Mouse (Mus musculus) neural tube, embryonic 13.5 days (tissue): ENCODE measurements around the gene 1700067P10Rik. TPM values are rescaled to one million over a fixed set of nuclear protein-coding genes. Genes with fewer than 3 reads are reported as not detected.

ENCODE experiments used
- ATAC-seq: fragments of 200-750 bp; cut with Nextera tagmentation; 2 replicates; pipeline ENCODE4 v1.8.0; 2017; ENCODE audit warnings: low read depth, mild to moderate bottlenecking, moderate TSS enrichment, moderate library complexity
- H3K27ac ChIP-seq: fragments of 300-500 bp; sonication (generic); replicated peaks from 2 replicates; pipeline ENCODE4 v1.5.1; 2015; ENCODE audit warnings: moderate library complexity, mild to moderate bottlenecking, inconsistent platforms
- H3K27me3 ChIP-seq: fragments of 300-500 bp; sonication (generic); 2 replicates; pipeline ENCODE4 v1.6.1; 2015; ENCODE audit warnings: mild to moderate bottlenecking, inconsistent platforms
- H3K36me3 ChIP-seq: fragments of 300-500 bp; sonication (generic); 2 replicates; pipeline ENCODE4 v1.6.1; 2015; ENCODE audit warnings: mild to moderate bottlenecking, inconsistent platforms
- H3K4me1 ChIP-seq: fragments of 300-500 bp; sonication (generic); replicated peaks from 2 replicates; pipeline ENCODE4 v1.6.1; 2015; ENCODE audit warnings: inconsistent platforms
- H3K4me2 ChIP-seq: fragments of 300-500 bp; sonication (generic); 2 replicates; pipeline ENCODE4 v1.6.1; 2015; ENCODE audit warnings: inconsistent platforms, mild to moderate bottlenecking, moderate library complexity
- H3K4me3 ChIP-seq: fragments of 300-500 bp; sonication (generic); 2 replicates; pipeline ENCODE4 v1.5.1; 2015; ENCODE audit warnings: mild to moderate bottlenecking, inconsistent platforms
- H3K9ac ChIP-seq: fragments of 300-500 bp; sonication (generic); 2 replicates; pipeline ENCODE4 v1.6.1; 2015; ENCODE audit warnings: moderate library complexity, mild to moderate bottlenecking, inconsistent platforms
- H3K9me3 ChIP-seq: fragments of 300-500 bp; sonication (generic); 2 replicates; pipeline ENCODE4 v1.6.1; 2016; ENCODE audit warnings: inconsistent platforms
- WGBS: fragments of 180-500 bp; shearing (Covaris S2); methylation state at CpG from one replicate; pipeline ENCODE4 v1.1.7; 2015; 5-methylcytosine and 5-hydroxymethylcytosine counted together
- polyA plus RNA-seq: library from polyadenylated mRNA; unstranded; fragments of >200 nt; fragmentation: Nextera tagmentation; extraction: Ambion mirVana; gene quantifications from 2 replicates; pipeline ENCODE4 v1.2.1, GENCODE M21; 2015

The 1700067P10Rik gene
- 0.37 TPM in 1 of 2 replicates, not detected in the other for polyA plus RNA-seq

- Histone ChIP-seq H3K4me1 (no peaks in the 10 kb centered on the region; the same call in 1 of the 2 replicates), H3K9me3 (no peaks in the 10 kb centered on the region), H3K4me3 (no peak within 1 kb of the TSS), H3K36me3 (no peaks in the 10 kb centered on the region), H3K4me2 (no peak within 1 kb of the TSS), H3K27me3 (peaks cover 6% of the 10 kb centered on the region), H3K9ac (no peak within 1 kb of the TSS), H3K27ac (no peak within 1 kb of the TSS)
- ATAC-seq, result no peak
Measured at GRCm38 (mm10) chr17:48089019-48089418, at the start of gene 1700067P10Rik. Gene 1700067P10Rik, plus strand, starts transcription at chr17:48089319.

DNA sequence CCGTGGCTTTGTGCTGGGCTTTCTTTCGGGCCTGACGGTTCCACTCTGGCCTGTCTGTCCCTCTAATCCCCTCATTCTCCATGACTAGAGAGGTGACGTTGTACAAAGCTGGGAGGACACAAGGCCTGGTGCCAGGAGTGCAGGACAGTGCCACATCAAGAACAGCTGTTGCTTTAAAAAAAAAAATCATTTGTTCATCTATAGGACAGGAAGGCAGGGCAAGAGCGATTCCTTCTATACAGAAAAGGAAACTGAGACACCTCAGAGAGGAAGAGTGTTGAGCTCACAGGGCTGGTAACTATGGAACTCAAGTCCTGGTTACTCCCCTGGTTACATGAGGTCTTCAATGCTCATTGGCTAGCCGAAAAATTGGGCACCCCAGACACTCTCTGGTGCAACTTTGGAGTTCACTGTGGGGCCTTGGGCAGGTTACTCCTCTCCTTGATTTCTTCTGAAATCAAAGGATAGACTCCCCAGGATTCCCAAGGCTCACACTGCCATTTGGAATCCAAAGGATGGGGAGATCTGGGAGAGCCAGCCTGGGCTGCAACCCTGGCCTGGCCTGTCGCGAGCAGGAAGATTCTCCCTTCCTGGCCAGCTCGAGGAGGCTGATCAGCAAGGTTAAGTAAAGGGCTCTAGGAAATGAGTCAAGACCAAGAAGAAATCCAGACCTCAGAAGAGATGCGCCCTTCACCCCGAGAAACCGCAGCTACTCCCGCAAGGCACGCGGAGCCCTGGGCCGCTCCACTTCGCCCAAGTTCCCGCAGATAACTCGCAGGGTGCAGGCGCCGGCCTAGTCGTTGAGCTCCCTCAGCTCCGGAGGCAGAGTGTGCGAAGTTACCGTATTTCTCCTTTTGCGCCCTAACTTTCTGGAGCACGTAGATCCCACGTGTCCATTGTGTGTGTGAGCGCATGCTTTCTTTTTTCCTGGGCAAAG lies 47.5 kb upstream of the 1700067P10Rik start:
- Histone ChIP-seq H3K27ac (peak overlapping the region; percentile 39), H3K27me3 (peaks cover 41% of the 10 kb centered on the region), H3K9ac (no peak overlapping the region), H3K4me3 (no peak overlapping the region), H3K4me1 (peaks cover 26% of the 10 kb centered on the region), H3K9me3 (no peaks in the 10 kb centered on the region), H3K36me3 (no peaks in the 10 kb centered on the region), H3K4me2 (peak overlapping the region; percentile 33)
- 6% methylated on average over 29 of the region's 29 CpGs for WGBS
- ATAC-seq, result peak; percentile 58

DNA sequence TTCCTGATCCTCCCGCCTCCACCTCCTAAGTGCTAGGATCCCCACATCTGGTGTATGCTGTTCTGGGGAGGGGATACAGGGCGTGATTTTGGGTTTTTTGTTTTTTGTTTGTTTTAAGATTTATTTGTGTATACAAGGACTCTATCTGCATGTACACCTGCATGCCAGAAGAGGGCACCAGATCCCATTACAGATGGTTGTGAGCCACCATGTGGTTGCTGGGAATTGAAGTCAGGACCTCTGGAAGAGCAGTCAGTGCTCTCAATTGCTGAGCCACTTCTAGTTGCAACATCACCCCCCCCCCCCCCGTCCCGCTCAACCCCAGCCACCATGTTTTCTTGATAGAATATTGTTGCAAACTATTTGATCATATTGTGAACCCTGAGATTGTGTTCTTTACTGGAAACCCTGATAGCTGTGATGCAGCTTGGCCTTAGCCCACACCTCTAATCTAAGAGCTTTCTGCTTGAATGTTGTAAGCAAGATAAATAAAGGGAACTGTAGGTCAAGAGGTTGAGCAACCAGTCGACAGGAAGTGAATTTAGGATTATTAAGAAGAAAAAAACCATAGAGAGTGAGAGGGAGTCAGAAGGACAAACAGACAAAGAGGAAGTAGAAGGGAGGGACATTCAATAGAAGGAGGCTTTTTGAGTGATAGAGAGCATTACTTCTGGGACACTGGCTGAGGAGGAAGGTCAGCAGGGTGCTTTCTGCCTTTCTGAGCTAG lies 45.8 kb upstream of the 1700067P10Rik start:
- 78% methylated on average over 5 of the region's 5 CpGs for WGBS
- no peak overlapping the region for H3K9ac ChIP-seq
- H3K36me3 ChIP-seq, result no peaks in the 10 kb centered on the region
- H3K4me2 ChIP-seq, result no peak overlapping the region
- no peak for ATAC-seq
- no peaks in the 10 kb centered on the region for H3K9me3 ChIP-seq
- peaks cover 33% of the 10 kb centered on the region for H3K4me1 ChIP-seq
- peaks cover 28% of the 10 kb centered on the region for H3K27me3 ChIP-seq
- H3K4me3 ChIP-seq, result no peak overlapping the region
- H3K27ac ChIP-seq, result no peak overlapping the region

- peaks cover 20% of the 10 kb centered on the region for H3K4me1 ChIP-seq
- 31% methylated on average over 4 of the region's 4 CpGs for WGBS
Measured at GRCm38 (mm10) chr17:48045631-48046030, 43.5 kb upstream of the 1700067P10Rik start.

GRCm38 (mm10) chr17:48051638-48052337 lies 37.3 kb upstream of the 1700067P10Rik start:
- ATAC-seq, result no peak

More at GRCm38 (mm10) chr17:48045631-48046030, 43.5 kb upstream of the 1700067P10Rik start:
- Histone ChIP-seq H3K9me3 (no peaks in the 10 kb centered on the region), H3K27me3 (peaks cover 18% of the 10 kb centered on the region; the same call in 1 of the 2 replicates), H3K4me2 (no peak overlapping the region), H3K9ac (no peak overlapping the region), H3K27ac (no peak overlapping the region), H3K36me3 (no peaks in the 10 kb centered on the region), H3K4me3 (no peak overlapping the region)
- no peak for ATAC-seq

GRCm38 (mm10) chr17:48052338-48053067 lies 36.6 kb upstream of the 1700067P10Rik start:
- Histone ChIP-seq H3K4me1 (peaks cover 20% of the 10 kb centered on the region), H3K27me3 (peaks cover 35% of the 10 kb centered on the region), H3K4me2 (no peak overlapping the region), H3K4me3 (no peak overlapping the region), H3K9me3 (no peaks in the 10 kb centered on the region), H3K9ac (no peak overlapping the region), H3K27ac (no peak overlapping the region), H3K36me3 (no peaks in the 10 kb centered on the region)
- ATAC-seq, result no peak
- WGBS, result 75% methylated on average over 10 of the region's 10 CpGs

More at GRCm38 (mm10) chr17:48051638-48052337, 37.3 kb upstream of the 1700067P10Rik start:
- H3K27me3 ChIP-seq, result peaks cover 29% of the 10 kb centered on the region
- no peak overlapping the region for H3K4me3 ChIP-seq
- no peak overlapping the region for H3K9ac ChIP-seq
- H3K9me3 ChIP-seq, result no peaks in the 10 kb centered on the region
- no peak overlapping the region for H3K27ac ChIP-seq
- 74% methylated on average over 5 of the region's 5 CpGs for WGBS
- H3K4me1 ChIP-seq, result peaks cover 14% of the 10 kb centered on the region
- no peak overlapping the region for H3K4me2 ChIP-seq
- H3K36me3 ChIP-seq, result no peaks in the 10 kb centered on the region

GRCm38 (mm10) chr17:48053646-48054045 lies 35.5 kb upstream of the 1700067P10Rik start:
- H3K9ac ChIP-seq, result no peak overlapping the region
- no peak for ATAC-seq
- no peak overlapping the region for H3K4me3 ChIP-seq
- peaks cover 42% of the 10 kb centered on the region for H3K27me3 ChIP-seq
- WGBS, result 71% methylated on average over 2 of the region's 2 CpGs
- H3K4me2 ChIP-seq, result no peak overlapping the region
- peaks cover 23% of the 10 kb centered on the region for H3K4me1 ChIP-seq
- no peak overlapping the region for H3K27ac ChIP-seq
- H3K36me3 ChIP-seq, result no peaks in the 10 kb centered on the region
- H3K9me3 ChIP-seq, result no peaks in the 10 kb centered on the region

DNA sequence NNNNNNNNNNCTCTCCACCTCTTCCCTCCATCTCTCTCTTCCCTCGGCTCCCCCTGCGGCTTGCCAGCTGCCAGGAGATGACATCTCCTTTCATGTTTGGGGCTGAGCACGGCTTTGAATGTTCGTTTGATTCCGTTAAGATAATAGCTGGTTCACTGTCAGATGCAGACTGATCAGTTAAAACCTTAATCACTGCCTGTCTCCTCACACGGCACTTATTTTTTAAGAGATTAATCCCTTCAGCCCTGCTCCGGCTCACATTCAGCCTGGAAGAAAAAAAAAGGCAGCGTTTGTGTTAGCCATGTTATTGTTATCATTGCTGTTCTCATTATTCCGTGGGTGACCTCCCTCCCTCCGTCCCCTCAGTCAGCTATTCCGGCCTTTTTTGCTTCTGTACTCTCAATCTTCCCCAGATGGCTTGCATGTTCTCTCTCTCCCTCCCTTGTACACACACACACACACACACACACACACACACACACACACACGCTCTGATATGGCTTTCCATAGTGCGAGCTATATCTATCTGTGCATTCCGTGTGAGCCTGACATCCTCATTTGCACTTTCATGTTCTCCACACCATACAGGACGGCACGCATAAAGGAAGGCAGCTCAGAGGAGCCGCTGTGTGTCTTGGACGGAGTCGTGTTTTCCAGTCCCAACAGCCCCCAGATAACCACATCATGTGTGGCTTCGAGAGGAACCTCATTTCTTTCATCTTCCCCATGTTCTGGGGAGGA lies 33.9 kb upstream of the 1700067P10Rik start:
- Histone ChIP-seq H3K4me1 (peaks cover 23% of the 10 kb centered on the region), H3K9ac (peak overlapping the region; percentile 54), H3K27me3 (peaks cover 47% of the 10 kb centered on the region), H3K4me2 (peak overlapping the region; percentile 25; the same call in 1 of the 2 replicates), H3K27ac (0 out of 2 replicates have a peak overlapping the region, but pooled peaks have one; percentile 42), H3K9me3 (no peaks in the 10 kb centered on the region), H3K36me3 (no peaks in the 10 kb centered on the region), H3K4me3 (no peak overlapping the region)
- 0 out of 2 replicates have a peak, but pooled peaks have one; percentile 30 for ATAC-seq
- 44% methylated on average over 20 of the region's 20 CpGs for WGBS

DNA sequence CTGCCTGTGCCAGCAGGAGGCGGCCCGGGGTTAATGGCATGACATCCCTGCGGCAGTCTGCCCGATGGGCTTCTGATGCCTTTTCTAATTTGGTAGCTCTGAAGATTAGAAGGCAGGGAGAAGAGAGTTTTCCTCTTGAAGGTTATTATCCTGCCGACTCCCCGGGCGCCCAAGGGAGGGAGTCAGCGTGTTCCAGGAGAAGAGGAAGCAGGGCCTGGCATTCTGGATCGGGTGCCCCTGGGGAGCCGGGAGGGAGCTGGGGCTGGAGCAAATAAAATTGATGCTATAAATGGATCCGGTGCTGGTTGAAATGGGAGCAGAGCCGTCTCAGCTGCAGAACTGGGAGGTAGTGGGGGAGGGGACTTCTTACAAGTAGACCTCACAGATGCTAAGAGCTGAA lies 31.7 kb upstream of the 1700067P10Rik start:
- H3K9ac ChIP-seq, result peak overlapping the region; percentile 22; the same call in 1 of the 2 replicates
- no peak for ATAC-seq

DNA sequence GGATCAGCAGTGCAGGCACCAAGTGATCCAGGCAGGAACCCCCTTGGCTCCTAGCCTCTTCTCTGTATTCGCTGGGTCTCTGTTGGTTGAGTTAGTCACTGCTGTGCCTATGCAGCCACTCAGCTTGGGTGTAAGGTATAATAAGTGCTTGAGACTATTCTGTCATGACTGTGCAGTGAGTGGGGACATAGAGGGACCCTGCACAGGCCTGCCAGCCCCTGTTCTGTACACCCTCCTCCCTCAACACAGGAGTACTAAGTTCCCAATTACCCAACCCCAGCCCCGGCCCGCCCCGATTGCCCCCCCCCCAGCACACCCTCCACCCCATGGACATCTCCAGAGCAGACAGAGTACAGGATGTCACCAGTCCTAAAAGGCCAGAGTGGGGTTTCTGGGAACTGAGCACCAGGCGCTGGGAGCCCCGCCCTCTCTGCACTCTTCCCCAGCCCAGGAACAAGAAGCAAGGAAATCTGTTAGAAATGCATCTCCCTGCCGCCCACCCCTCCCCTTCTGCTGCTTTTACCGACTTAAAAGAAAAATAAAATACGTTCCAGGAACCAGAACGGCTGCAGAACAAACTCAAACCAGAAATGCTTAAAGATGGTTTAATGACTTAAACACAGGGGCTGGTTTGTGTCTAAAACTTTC lies 24.8 kb upstream of the 1700067P10Rik start:
- ATAC-seq, result peak; percentile 32; the same call in 1 of the 2 replicates
- Histone ChIP-seq H3K27me3 (0 out of 2 replicates have a peak, but pooled peaks cover 2% of the 10 kb centered on the region), H3K4me1 (peaks cover 12% of the 10 kb centered on the region), H3K9me3 (no peaks in the 10 kb centered on the region), H3K9ac (no peak overlapping the region), H3K4me3 (no peak overlapping the region), H3K27ac (no peak overlapping the region), H3K36me3 (no peaks in the 10 kb centered on the region), H3K4me2 (no peak overlapping the region)
- 47% methylated on average over 10 of the region's 10 CpGs for WGBS

More for the DNA sequence above, 31.7 kb upstream of the 1700067P10Rik start:
- 0 out of 2 replicates have a peak overlapping the region, but pooled peaks have one; percentile 38 for H3K27ac ChIP-seq
- H3K4me2 ChIP-seq, result peak overlapping the region; percentile 35
- peaks cover 42% of the 10 kb centered on the region for H3K27me3 ChIP-seq
- H3K9me3 ChIP-seq, result no peaks in the 10 kb centered on the region
- WGBS, result under 1% methylated on average over 12 of the region's 12 CpGs
- no peaks in the 10 kb centered on the region for H3K36me3 ChIP-seq
- H3K4me3 ChIP-seq, result no peak overlapping the region
- peaks cover 23% of the 10 kb centered on the region for H3K4me1 ChIP-seq
